Mouse (Mus musculus): ENCODE measurements around the gene Rnf17. TPM values are rescaled to one million over a fixed set of nuclear protein-coding genes. Genes with fewer than 3 reads are reported as not detected.

Rnf17 gene
- total and polyA plus RNA-seq, 2 experiments from 2014 or later, result 0.97 to 3.4 TPM

GRCm38 (mm10) chr14:56365292-56365691, 37.1 kb upstream of the Rnf17 start:
- H3K4me1 ChIP-seq (ENCODE audit: insufficient read depth), result no peaks in the 10 kb centered on the region
- no peaks in the 10 kb centered on the region for H3K36me3 ChIP-seq (ENCODE audit: insufficient read depth)
- H3K27ac ChIP-seq (ENCODE audit: low read depth, low read length), result no peak overlapping the region
- peaks cover 38% of the 10 kb centered on the region for H3K27me3 ChIP-seq (ENCODE audit: insufficient read depth, low read length)
- H3K9me3 ChIP-seq (ENCODE audit: low read length), result no peaks in the 10 kb centered on the region
- TF ChIP-seq CTCF (IDR thresholded peaks at IDR 0.05; ENCODE audit: low read depth), result no peak
- peak; percentile 45 for ATAC-seq
- DNase-seq, result no peak
- 33% methylated on average over 8 of the region's 8 CpGs for WGBS
- H3K4me2 ChIP-seq (ENCODE audit: low read depth), result peak overlapping the region; percentile 85
- H3K4me3 ChIP-seq (ENCODE audit: low read depth, low read length), result peak overlapping the region; percentile 44
- H3K9ac ChIP-seq, result no peak overlapping the region

GRCm38 (mm10) chr14:56366712-56367111, 35.7 kb upstream of the Rnf17 start:
- Histone ChIP-seq H3K27me3 (ENCODE audit: insufficient read depth, low read length) (peaks cover 38% of the 10 kb centered on the region), H3K4me3 (ENCODE audit: low read depth, low read length) (no peak overlapping the region), H3K4me2 (ENCODE audit: low read depth) (no peak overlapping the region), H3K9me3 (ENCODE audit: low read length) (no peaks in the 10 kb centered on the region), H3K4me1 (ENCODE audit: insufficient read depth) (no peaks in the 10 kb centered on the region), H3K36me3 (ENCODE audit: insufficient read depth) (no peaks in the 10 kb centered on the region), H3K27ac (ENCODE audit: low read depth, low read length) (no peak overlapping the region), H3K9ac (no peak overlapping the region)
- WGBS, result 29% methylated on average over 15 of the region's 15 CpGs
- DNase-seq (no peak), ATAC-seq (no peak)
- no peak for TF ChIP-seq CTCF (IDR thresholded peaks at IDR 0.05; ENCODE audit: low read depth)

GRCm38 (mm10) chr14:56368834-56369233, 33.5 kb upstream of the Rnf17 start:
- no peak overlapping the region for H3K4me3 ChIP-seq (ENCODE audit: low read depth, low read length)
- H3K27me3 ChIP-seq (ENCODE audit: insufficient read depth, low read length), result peaks cover 26% of the 10 kb centered on the region
- no peaks in the 10 kb centered on the region for H3K9me3 ChIP-seq (ENCODE audit: low read length)
- 53% methylated on average over 3 of the region's 3 CpGs for WGBS
- no peak overlapping the region for H3K9ac ChIP-seq
- TF ChIP-seq CTCF (IDR thresholded peaks at IDR 0.05; ENCODE audit: low read depth), result peak; percentile 62
- H3K4me1 ChIP-seq (ENCODE audit: insufficient read depth), result no peaks in the 10 kb centered on the region
- no peak overlapping the region for H3K4me2 ChIP-seq (ENCODE audit: low read depth)
- DNase-seq (peak; percentile 25), ATAC-seq (no peak)
- no peak overlapping the region for H3K27ac ChIP-seq (ENCODE audit: low read depth, low read length)
- no peaks in the 10 kb centered on the region for H3K36me3 ChIP-seq (ENCODE audit: insufficient read depth)

GRCm38 (mm10) chr14:56375731-56376130, 26.6 kb upstream of the Rnf17 start:
- Histone ChIP-seq H3K4me2 (ENCODE audit: low read depth) (no peak overlapping the region), H3K9ac (no peak overlapping the region), H3K27ac (ENCODE audit: low read depth, low read length) (no peak overlapping the region), H3K4me3 (ENCODE audit: low read depth, low read length) (no peak overlapping the region), H3K4me1 (ENCODE audit: insufficient read depth) (no peaks in the 10 kb centered on the region), H3K27me3 (ENCODE audit: insufficient read depth, low read length) (no peaks in the 10 kb centered on the region), H3K9me3 (ENCODE audit: low read length) (no peaks in the 10 kb centered on the region), H3K36me3 (ENCODE audit: insufficient read depth) (no peaks in the 10 kb centered on the region)
- WGBS, result 3% methylated on average over 6 of the region's 6 CpGs
- TF ChIP-seq CTCF (IDR thresholded peaks at IDR 0.05; ENCODE audit: low read depth), result peak; percentile 88
- DNase-seq, result peak; percentile 91
- ATAC-seq, result peak; percentile 93

- no peak for TF ChIP-seq CTCF (IDR thresholded peaks at IDR 0.05; ENCODE audit: low read depth)
- Histone ChIP-seq H3K4me2 (ENCODE audit: low read depth) (no peak overlapping the region), H3K36me3 (ENCODE audit: insufficient read depth) (no peaks in the 10 kb centered on the region), H3K27ac (ENCODE audit: low read depth, low read length) (no peak overlapping the region), H3K27me3 (ENCODE audit: insufficient read depth, low read length) (no peaks in the 10 kb centered on the region), H3K9ac (no peak overlapping the region), H3K4me1 (ENCODE audit: insufficient read depth) (no peaks in the 10 kb centered on the region), H3K9me3 (ENCODE audit: low read length) (no peaks in the 10 kb centered on the region), H3K4me3 (ENCODE audit: low read depth, low read length) (no peak overlapping the region)
- ATAC-seq (no peak), DNase-seq (no peak)
Measured at GRCm38 (mm10) chr14:56377745-56378144, 24.6 kb upstream of the Rnf17 start.

- DNase-seq (no peak), ATAC-seq (no peak)
- H3K9me3 ChIP-seq (ENCODE audit: low read length), result no peaks in the 10 kb centered on the region
- no peak overlapping the region for H3K4me3 ChIP-seq (ENCODE audit: low read depth, low read length)
- H3K27me3 ChIP-seq (ENCODE audit: insufficient read depth, low read length), result no peaks in the 10 kb centered on the region
- H3K9ac ChIP-seq, result no peak overlapping the region
- 71% methylated on average over 9 of the region's 9 CpGs for WGBS
- H3K4me1 ChIP-seq (ENCODE audit: insufficient read depth), result no peaks in the 10 kb centered on the region
- no peak for TF ChIP-seq CTCF (IDR thresholded peaks at IDR 0.05; ENCODE audit: low read depth)
- H3K4me2 ChIP-seq (ENCODE audit: low read depth), result no peak overlapping the region
- no peaks in the 10 kb centered on the region for H3K36me3 ChIP-seq (ENCODE audit: insufficient read depth)
- no peak overlapping the region for H3K27ac ChIP-seq (ENCODE audit: low read depth, low read length)
Measured at GRCm38 (mm10) chr14:56379336-56379735, 23.0 kb upstream of the Rnf17 start.

GRCm38 (mm10) chr14:56382366-56382765, 20.0 kb upstream of the Rnf17 start:
- Histone ChIP-seq H3K4me2 (ENCODE audit: low read depth) (no peak overlapping the region), H3K4me3 (ENCODE audit: low read depth, low read length) (no peak overlapping the region), H3K27ac (ENCODE audit: low read depth, low read length) (no peak overlapping the region), H3K27me3 (ENCODE audit: insufficient read depth, low read length) (no peaks in the 10 kb centered on the region), H3K36me3 (ENCODE audit: insufficient read depth) (no peaks in the 10 kb centered on the region), H3K9me3 (ENCODE audit: low read length) (no peaks in the 10 kb centered on the region), H3K4me1 (ENCODE audit: insufficient read depth) (no peaks in the 10 kb centered on the region), H3K9ac (no peak overlapping the region)
- ATAC-seq (no peak), DNase-seq (no peak)
- TF ChIP-seq CTCF (IDR thresholded peaks at IDR 0.05; ENCODE audit: low read depth), result no peak
- 85% methylated on average over 4 of the region's 4 CpGs for WGBS

GRCm38 (mm10) chr14:56390247-56390646, 12.1 kb upstream of the Rnf17 start:
- no peak for TF ChIP-seq CTCF (IDR thresholded peaks at IDR 0.05; ENCODE audit: low read depth)
- H3K27ac ChIP-seq (ENCODE audit: low read depth, low read length), result no peak overlapping the region
- H3K9me3 ChIP-seq (ENCODE audit: low read length), result no peaks in the 10 kb centered on the region
- no peak overlapping the region for H3K4me3 ChIP-seq (ENCODE audit: low read depth, low read length)
- H3K9ac ChIP-seq, result no peak overlapping the region
- no peak overlapping the region for H3K4me2 ChIP-seq (ENCODE audit: low read depth)
- WGBS, result 31% methylated on average over 3 of the region's 3 CpGs
- H3K36me3 ChIP-seq (ENCODE audit: insufficient read depth), result no peaks in the 10 kb centered on the region
- no peaks in the 10 kb centered on the region for H3K27me3 ChIP-seq (ENCODE audit: insufficient read depth, low read length)
- ATAC-seq (no peak), DNase-seq (no peak)
- H3K4me1 ChIP-seq (ENCODE audit: insufficient read depth), result no peaks in the 10 kb centered on the region

All from forebrain, postnatal 0 days (tissue).